Mouse (Mus musculus) embryonic facial prominence, embryonic 12.5 days (tissue): ENCODE results near the gene Fam210b. TPM values are rescaled to one million over a fixed set of nuclear protein-coding genes. Genes with fewer than 3 reads are reported as not detected.

Experiments used
- polyA plus RNA-seq: library from polyadenylated mRNA; unstranded; fragments of >200 nt; fragmentation: Nextera tagmentation; extraction: Ambion mirVana; gene quantifications from 2 replicates; pipeline ENCODE4 v1.2.1, GENCODE M21; 2016

The Fam210b gene
- polyA plus RNA-seq, 1 experiment from 2014 or later = 24.1 TPM

Other genes with a start within 250 kb of the Fam210b start
- gene Mc3r, start 97.1 kb upstream of the Fam210b start, polyA plus RNA-seq = 0.08 TPM in 1 of 2 replicates, not detected in the other
- gene Aurka, start 25.0 kb downstream of the Fam210b start, polyA plus RNA-seq = 131 TPM in 2 replicates
- 44.0 and 44.9 TPM in 2 replicates for gene Cstf1, start 25.1 kb downstream of the Fam210b start, polyA plus RNA-seq
- gene Cass4, start 48.2 kb downstream of the Fam210b start, polyA plus RNA-seq = 0.20 TPM in 2 replicates
- 67.8 and 74.1 TPM in 2 replicates for gene Rtf2, start 95.0 kb downstream of the Fam210b start, polyA plus RNA-seq
- 2.2 and 2.6 TPM in 2 replicates for gene Gcnt7, start 113.0 kb downstream of the Fam210b start, polyA plus RNA-seq
- 0.41 and 0.57 TPM in 2 replicates for gene Fam209, start 127.0 kb downstream of the Fam210b start, polyA plus RNA-seq
- gene Tfap2c, start 204.0 kb downstream of the Fam210b start, polyA plus RNA-seq = 15.4 and 16.0 TPM in 2 replicates